ENCODE assay signal across 10 mouse cellular contexts in genomic region chr13:58593129-58593528, GRCm38 (mm10). TPM values are rescaled to one million over a fixed set of nuclear protein-coding genes. Genes with fewer than 3 reads are reported as not detected.
DNase-seq lines count a peak whose midpoint lies in the region; ATAC-seq and TF ChIP-seq lines count a peak whose summit lies in the region.
"Had no signal": no experiment of that assay in that cellular context is flagged by ENCODE, and none has a peak within 500 bp of the region (broad histone marks: within the 10 kb centered on the region; RNA-seq: fewer than 3 reads in every experiment).

No protein-coding gene starts in this region.

- CTCF ChIA-PET in Patski (lab: Charles Lee) = no interaction called here

- no peak for ATAC-seq in kidney, embryonic 15.5 days (replicated peaks; ENCODE audit: low FRiP score)
- peak; percentile 16 for ATAC-seq in Patski
- peak; percentile 71 for ATAC-seq in common myeloid progenitor, adult 5-6 weeks (replicated peaks; ENCODE audit: low read depth, poor library complexity, severe bottlenecking)
- 0 out of 2 replicates have a peak, but pooled peaks have one; percentile 50 for ATAC-seq in heart, embryonic 15.5 days (replicated peaks; ENCODE audit: insufficient number of reproducible peaks, insufficient read depth, low FRiP score, low read depth)

- peak; percentile 34 for DNase-seq in kidney, adult 11 months
- DNase-seq in Patski (ENCODE audit: low read depth, low spot score) = no peak
- DNase-seq in left cerebral cortex, postnatal 14 days (ENCODE audit: low spot score in 2 of 2) = peak; percentile 18 to 31
- DNase-seq in ovary, postnatal 36 days (ENCODE audit: low spot score) = peak; percentile 72
- DNase-seq in yolk sac, embryonic 10.5 days (ENCODE audit: low spot score) = peak; percentile 16
- DNase-seq: liver, embryonic 13.5 days had no signal

- no peaks in the 10 kb centered on the region for H3K36me3 ChIP-seq in kidney, embryonic 15.5 days
- H3K36me3 ChIP-seq in heart, embryonic 15.5 days = no peaks in the 10 kb centered on the region
- H3K36me3 ChIP-seq: embryonic facial prominence, embryonic 13.5 days; liver, embryonic 13.5 days had no signal

- H3K9me3 ChIP-seq in kidney, embryonic 15.5 days (replicated peaks) = no peaks in the 10 kb centered on the region
- H3K9me3 ChIP-seq in heart, embryonic 15.5 days (replicated peaks) = no peaks in the 10 kb centered on the region
- H3K9me3 ChIP-seq: embryonic facial prominence, embryonic 13.5 days; liver, embryonic 13.5 days had no signal

- in situ Hi-C loops in Patski (cut with MboI; ENCODE audit: low pct_unique_long_range_greater_than_20kb) = loop anchor here (25.0 kb wide), 1 partner anchor 581 kb away; no protein-coding TSS in a partner anchor

- intact Hi-C loops in left cerebral cortex, postnatal 14 days (cut with DNase I) = no loop called here

- 24% methylated on average over 7 of the region's 7 CpGs for WGBS in kidney, embryonic 15.5 days
- 26% methylated on average over 7 of the region's 7 CpGs for WGBS in heart, embryonic 15.5 days

- 0 out of 2 replicates have a peak, but pooled peaks cover 3% of the 10 kb centered on the region for H3K27me3 ChIP-seq in kidney, embryonic 15.5 days
- H3K27me3 ChIP-seq in Patski = peaks cover 9% of the 10 kb centered on the region
- 0 out of 2 replicates have a peak, but pooled peaks cover under 1% of the 10 kb centered on the region for H3K27me3 ChIP-seq in heart, embryonic 15.5 days
- H3K27me3 ChIP-seq: embryonic facial prominence, embryonic 13.5 days; liver, embryonic 13.5 days had no signal

- TF ChIP-seq CTCF in Patski (IDR thresholded peaks at IDR 0.05) = peak; percentile 42

- no peak overlapping the region for H3K4me2 ChIP-seq in kidney, embryonic 15.5 days
- H3K4me2 ChIP-seq in heart, embryonic 15.5 days = no peak overlapping the region
- H3K4me2 ChIP-seq: embryonic facial prominence, embryonic 13.5 days; liver, embryonic 13.5 days had no signal

- no peak overlapping the region for H3K9ac ChIP-seq in kidney, embryonic 15.5 days
- H3K9ac ChIP-seq in heart, embryonic 15.5 days = no peak overlapping the region
- H3K9ac ChIP-seq: embryonic facial prominence, embryonic 13.5 days; liver, embryonic 13.5 days had no signal

- no peak overlapping the region for H3K27ac ChIP-seq in kidney, embryonic 15.5 days
- no peak overlapping the region for H3K27ac ChIP-seq in heart, embryonic 15.5 days
- H3K27ac ChIP-seq: embryonic facial prominence, embryonic 13.5 days; liver, embryonic 13.5 days had no signal

- 0 out of 2 replicates have a peak, but pooled peaks cover 7% of the 10 kb centered on the region for H3K4me1 ChIP-seq in kidney, embryonic 15.5 days
- H3K4me1 ChIP-seq in heart, embryonic 15.5 days (replicated peaks) = no peaks in the 10 kb centered on the region

- H3K4me3 ChIP-seq in kidney, embryonic 15.5 days (replicated peaks) = no peak overlapping the region
- H3K4me3 ChIP-seq in heart, embryonic 15.5 days = no peak overlapping the region
- H3K4me3 ChIP-seq: embryonic facial prominence, embryonic 13.5 days; liver, embryonic 13.5 days had no signal

- POLR2A ChIA-PET in Patski (lab: Charles Lee) = no interaction called here

RNA-seq across cellular contexts. Expression of gene Slc28a3, which starts 17.5 kb away (rescaled TPM):
- polyA plus RNA-seq in kidney, embryonic 15.5 days (2015; fragmentation: Nextera tagmentation; extraction: Ambion mirVana) = not detected in 2 replicates
- 0.01 TPM for polyA plus RNA-seq in Patski (2021)
- total RNA-seq in common myeloid progenitor, adult 5-6 weeks (2017) = not detected in 2 replicates
- 0.05 TPM in 1 of 2 replicates, not detected in the other for polyA plus RNA-seq in heart, embryonic 15.5 days (2015; fragmentation: Nextera tagmentation; extraction: Ambion mirVana)
- total RNA-seq in left cerebral cortex, postnatal 14 days (2021) = under 1 TPM; 0.15 to 0.21 TPM
- polyA plus RNA-seq: liver, embryonic 13.5 days had no signal
